Mouse (Mus musculus): ENCODE measurements around the gene Jdp2.

DNA sequence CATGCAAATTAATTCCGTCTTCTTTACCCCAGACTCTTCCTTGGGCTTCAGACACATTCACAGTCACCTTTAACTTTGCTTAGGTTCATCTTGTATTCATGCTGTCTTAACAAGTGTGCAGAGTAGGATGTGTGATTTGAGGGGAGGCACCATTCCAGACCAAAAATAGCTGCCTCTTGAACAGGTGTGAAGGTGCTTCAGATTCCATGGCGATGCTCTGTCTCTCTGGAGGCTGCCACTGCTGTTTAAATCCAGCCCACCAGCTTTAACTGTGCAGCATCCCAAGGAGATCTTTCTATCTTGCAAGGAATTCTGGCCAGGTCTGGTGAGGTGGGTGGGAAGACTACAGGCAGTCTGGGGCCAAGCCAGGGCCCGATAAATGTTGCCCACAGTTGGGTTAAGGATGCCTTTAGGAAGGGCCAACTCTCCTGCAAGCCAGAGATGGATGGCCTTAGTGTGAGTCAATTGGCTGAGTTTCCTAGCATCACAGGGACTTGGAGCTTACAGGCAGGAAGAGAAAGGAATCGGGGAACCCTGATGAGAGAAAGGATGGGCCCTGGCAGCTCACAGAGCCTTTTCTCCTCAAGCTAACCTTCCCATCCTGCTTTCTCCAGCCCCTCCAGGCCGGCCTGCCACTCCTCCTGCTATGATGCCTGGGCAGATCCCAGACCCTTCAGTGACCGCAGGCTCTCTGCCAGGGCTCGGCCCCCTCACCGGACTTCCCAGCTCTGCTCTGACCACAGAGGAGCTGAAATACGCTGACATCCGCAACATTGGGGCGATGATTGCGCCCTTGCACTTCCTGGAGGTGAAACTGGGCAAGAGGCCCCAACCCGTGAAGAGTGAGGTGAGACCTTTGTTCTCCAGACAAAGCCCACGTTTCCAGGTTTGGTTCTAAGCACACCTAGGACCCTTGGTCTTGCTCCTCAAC, 9.0 kb downstream of the Jdp2 start:
- no peak for TF ChIP-seq CTCF (IDR thresholded peaks at IDR 0.05; ENCODE audit: extremely low read depth, insufficient read length, insufficient replicate concordance, low read depth, low read length)
- TF ChIP-seq POLR2A (IDR thresholded peaks at IDR 0.05; ENCODE audit: low read depth, low read length) = no peak

Measured in small intestine, adult 2 months (tissue).